Mouse (Mus musculus) right cerebral cortex, postnatal 25 days (tissue): ENCODE results near the gene Zfp458.
"Not testable (repeated sequence)": the region's sequence is repeated elsewhere in the genome, so short reads cannot be mapped to it uniquely, and the experiment has no call there.

Experiments used
- DNase-seq: peaks from one replicate; pipeline ENCODE4 v3.0.0; 2022

The Zfp458 gene

GRCm38 (mm10) chr13:67278314-67278713 is at the start of gene Zfp458:
Zfp458 (minus strand) TSS chr13:67278466.
- DNase-seq, result peak; percentile 9

- no peak for DNase-seq
Observed at GRCm38 (mm10) chr13:67306718-67307117, 28.5 kb upstream of the Zfp458 start.

- DNase-seq, result peak; percentile 88
Observed at GRCm38 (mm10) chr13:67305822-67306672, 27.8 kb upstream of the Zfp458 start, which contains the start of gene Zfp457. Zfp457 (minus strand) TSS chr13:67306485.

- not testable (repeated sequence) for DNase-seq
Observed at GRCm38 (mm10) chr13:67269383-67270065, 8.7 kb downstream of the Zfp458 start.

- peak; percentile 75 for DNase-seq
Observed at GRCm38 (mm10) chr13:67268568-67269369, 9.5 kb downstream of the Zfp458 start.

GRCm38 (mm10) chr13:67214015-67214607 is 64.2 kb downstream of the Zfp458 start:
- no peak for DNase-seq
